Mouse (Mus musculus) midbrain, postnatal 0 days (tissue): ENCODE measurements around the gene Mast4. TPM values are rescaled to one million over a fixed set of nuclear protein-coding genes. Genes with fewer than 3 reads are reported as not detected.

ENCODE experiments used
- ATAC-seq: fragments of 200-750 bp; cut with Nextera tagmentation; 2 replicates; pipeline ENCODE4 v1.8.0; 2017; ENCODE audit warnings: moderate number of reproducible peaks, mild to moderate bottlenecking, moderate TSS enrichment, moderate library complexity; ENCODE audit not compliant: low FRiP score
- DNase-seq: peaks from one replicate; pipeline ENCODE4 v3.0.0-alpha.2; 2015; ENCODE audit warnings: low spot score
- H3K27ac ChIP-seq: fragments of 300-500 bp; sonication (generic); 2 replicates; pipeline ENCODE4 v1.5.1; 2014; ENCODE audit warnings: low read depth, mild to moderate bottlenecking, low read length, mixed read lengths
- H3K27me3 ChIP-seq: fragments of 300-500 bp; sonication (generic); 2 replicates; pipeline ENCODE4 v1.6.1; 2014; ENCODE audit warnings: low read length, control low read depth, mixed read lengths; ENCODE audit not compliant: insufficient read depth
- H3K36me3 ChIP-seq: fragments of 300-500 bp; sonication (generic); 2 replicates; pipeline ENCODE4 v1.6.1; 2014; ENCODE audit warnings: low read length, control low read depth, mixed read lengths; ENCODE audit not compliant: insufficient read depth
- H3K4me1 ChIP-seq: fragments of 300-500 bp; sonication (generic); 2 replicates; pipeline ENCODE4 v1.6.1; 2014; ENCODE audit warnings: mild to moderate bottlenecking, control low read depth, antibody characterized with exemption, low read length, mixed read lengths; ENCODE audit not compliant: insufficient read depth
- H3K4me2 ChIP-seq: fragments of 300-500 bp; sonication (generic); 2 replicates; pipeline ENCODE4 v1.6.1; 2014; ENCODE audit warnings: low read depth, mild to moderate bottlenecking, low read length, mixed read lengths; ENCODE audit not compliant: poor library complexity, severe bottlenecking
- H3K4me3 ChIP-seq: fragments of 300-500 bp; sonication (generic); 2 replicates; pipeline ENCODE4 v1.5.1; 2014; ENCODE audit warnings: low read depth, mild to moderate bottlenecking, low read length, moderate library complexity
- H3K9ac ChIP-seq: fragments of 300-500 bp; sonication (generic); replicated peaks from 2 replicates; pipeline ENCODE4 v1.6.1; 2014; ENCODE audit warnings: mild to moderate bottlenecking, low read length, moderate library complexity, mixed read lengths; ENCODE audit not compliant: poor library complexity, severe bottlenecking
- H3K9me3 ChIP-seq: fragments of 300-500 bp; sonication (generic); 2 replicates; pipeline ENCODE4 v1.6.1; 2016; ENCODE audit warnings: low read length, control low read depth
- CTCF ChIP-seq: IDR thresholded peaks from 2 replicates; pipeline ENCODE4 v1.5.1; 2016; ENCODE audit warnings: antibody characterized with exemption, mild to moderate bottlenecking
- WGBS: fragments of 180-500 bp; shearing (Covaris S2); extraction: QIAGEN DNeasy Blood & Tissue Kit; methylation state at CpG from one replicate; pipeline ENCODE4 v1.1.7; 2014; 5-methylcytosine and 5-hydroxymethylcytosine counted together
- polyA plus RNA-seq: library from polyadenylated mRNA; unstranded; fragments of >200 nt; fragmentation: Nextera tagmentation; extraction: Ambion mirVana; gene quantifications from 2 replicates; pipeline ENCODE4 v1.2.1, GENCODE M21; 2015
- total RNA-seq: library from RNA; depleted of rRNA; stranded (reverse); fragments of >200 nt; gene quantifications from 2 replicates; pipeline ENCODE4 v1.2.3, GENCODE M21; 2014

Gene Mast4
- total and polyA plus RNA-seq, 2 experiments from 2014 or later, result 28.7 to 39.8 TPM

DNA sequence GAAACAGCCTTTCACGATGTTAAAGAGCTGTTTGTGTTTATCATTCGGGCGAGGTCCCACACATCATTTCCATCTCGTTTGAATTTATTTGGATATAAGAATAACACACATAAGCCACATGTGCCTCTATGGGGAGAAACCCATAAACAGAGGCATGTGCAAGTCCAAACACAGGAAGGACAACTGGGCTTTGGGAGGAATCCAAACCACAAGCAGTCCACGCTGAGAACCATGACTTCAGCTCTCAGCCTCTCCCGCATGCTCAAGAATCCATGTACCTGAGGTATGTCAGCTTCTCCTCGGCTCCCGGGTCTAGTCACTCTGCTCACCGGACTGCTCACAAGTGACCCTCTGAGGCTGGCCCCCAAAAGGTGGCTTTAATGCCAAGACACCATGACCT, 30.5 kb downstream of the Mast4 start:
- Histone ChIP-seq H3K36me3 (no peaks in the 10 kb centered on the region), H3K9me3 (no peaks in the 10 kb centered on the region), H3K4me1 (no peaks in the 10 kb centered on the region), H3K4me3 (no peak overlapping the region), H3K9ac (no peak overlapping the region), H3K27ac (no peak overlapping the region), H3K27me3 (no peaks in the 10 kb centered on the region; the same call in 1 of the 2 replicates), H3K4me2 (no peak overlapping the region)
- ATAC-seq (no peak), DNase-seq (no peak)
- WGBS, result 87% methylated on average over 9 of the region's 9 CpGs
- TF ChIP-seq CTCF, result no peak

GRCm38 (mm10) chr13:103302508-103302907, 31.8 kb downstream of the Mast4 start:
- Histone ChIP-seq H3K4me1 (no peaks in the 10 kb centered on the region), H3K4me3 (no peak overlapping the region), H3K4me2 (no peak overlapping the region), H3K36me3 (no peaks in the 10 kb centered on the region), H3K27ac (no peak overlapping the region), H3K9ac (no peak overlapping the region), H3K27me3 (no peaks in the 10 kb centered on the region; the same call in 1 of the 2 replicates), H3K9me3 (no peaks in the 10 kb centered on the region)
- WGBS, result 72% methylated on average over 6 of the region's 6 CpGs
- no peak for TF ChIP-seq CTCF
- no peak for DNase-seq
- ATAC-seq, result no peak

- Histone ChIP-seq H3K9me3 (no peaks in the 10 kb centered on the region), H3K27ac (no peak overlapping the region), H3K4me3 (no peak overlapping the region), H3K9ac (no peak overlapping the region), H3K4me2 (no peak overlapping the region), H3K4me1 (no peaks in the 10 kb centered on the region), H3K36me3 (no peaks in the 10 kb centered on the region), H3K27me3 (no peaks in the 10 kb centered on the region; the same call in 1 of the 2 replicates)
- ATAC-seq, result no peak
- no peak for DNase-seq
- no peak for TF ChIP-seq CTCF
- 95% methylated on average over 2 of the region's 2 CpGs for WGBS
These were observed 32.2 kb downstream of the Mast4 start for GRCm38 (mm10) chr13:103302077-103302476.

DNA sequence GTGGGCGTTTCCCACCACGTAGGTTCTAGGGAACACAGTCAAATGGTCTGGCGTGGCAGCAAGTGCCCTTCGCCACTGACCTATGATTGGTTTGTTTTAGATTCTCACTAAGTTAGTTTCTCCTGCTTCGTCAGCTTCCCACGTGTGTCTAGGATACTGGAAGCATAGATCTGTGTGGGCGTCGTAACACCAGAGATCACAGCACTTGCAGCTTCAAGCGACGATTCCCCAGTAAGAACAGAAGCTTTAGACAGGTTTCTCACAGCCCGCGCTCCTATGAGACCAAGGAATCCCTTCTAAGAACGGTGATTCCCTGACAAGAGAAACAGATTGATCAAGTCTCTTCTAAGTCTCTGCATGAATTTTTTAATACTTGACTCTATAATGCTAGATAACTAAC, 39.9 kb downstream of the Mast4 start:
- H3K9ac ChIP-seq, result no peak overlapping the region
- H3K27ac ChIP-seq, result no peak overlapping the region
- H3K9me3 ChIP-seq, result no peaks in the 10 kb centered on the region
- ATAC-seq (no peak), DNase-seq (no peak)
- no peak overlapping the region for H3K4me3 ChIP-seq
- no peak for TF ChIP-seq CTCF
- no peaks in the 10 kb centered on the region for H3K36me3 ChIP-seq
- H3K4me2 ChIP-seq, result no peak overlapping the region
- 89% methylated on average over 13 of the region's 13 CpGs for WGBS
- no peaks in the 10 kb centered on the region for H3K4me1 ChIP-seq
- no peaks in the 10 kb centered on the region for H3K27me3 ChIP-seq

DNA sequence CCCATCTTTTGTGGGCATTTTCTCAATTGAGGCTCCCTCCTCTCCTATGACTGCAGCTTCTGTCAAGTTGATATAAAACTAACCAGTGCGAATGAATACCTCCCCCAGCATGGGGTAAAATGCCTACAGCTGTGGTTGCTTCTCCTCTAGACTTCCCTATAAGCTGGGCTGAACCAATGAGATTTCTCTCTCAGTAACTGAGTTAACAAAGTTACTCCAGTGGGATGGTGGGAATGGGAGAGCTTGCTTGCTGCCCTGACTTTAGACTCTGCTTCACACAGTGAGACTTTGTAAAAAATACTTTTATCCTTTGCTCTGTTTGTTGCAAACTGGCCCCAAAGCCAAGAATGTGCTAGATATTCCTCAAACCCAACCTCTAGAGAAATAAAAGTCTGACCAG, 41.2 kb downstream of the Mast4 start:
- no peak overlapping the region for H3K4me3 ChIP-seq
- H3K27ac ChIP-seq, result no peak overlapping the region
- no peaks in the 10 kb centered on the region for H3K9me3 ChIP-seq
- no peaks in the 10 kb centered on the region for H3K36me3 ChIP-seq
- no peak overlapping the region for H3K9ac ChIP-seq
- no peak for DNase-seq
- no peak for TF ChIP-seq CTCF
- WGBS, result 81% methylated on average over 1 of the region's 1 CpGs
- H3K4me2 ChIP-seq, result no peak overlapping the region
- H3K27me3 ChIP-seq, result no peaks in the 10 kb centered on the region
- H3K4me1 ChIP-seq, result no peaks in the 10 kb centered on the region
- ATAC-seq, result no peak

- TF ChIP-seq CTCF, result no peak
- Histone ChIP-seq H3K4me2 (no peak overlapping the region), H3K36me3 (no peaks in the 10 kb centered on the region), H3K27ac (no peak overlapping the region), H3K4me3 (no peak overlapping the region), H3K9ac (no peak overlapping the region), H3K4me1 (no peaks in the 10 kb centered on the region), H3K27me3 (no peaks in the 10 kb centered on the region), H3K9me3 (no peaks in the 10 kb centered on the region)
- ATAC-seq (no peak), DNase-seq (no peak)
- WGBS, result 93% methylated on average over 4 of the region's 4 CpGs
These were observed 43.2 kb downstream of the Mast4 start for GRCm38 (mm10) chr13:103291098-103291497.
